Mouse (Mus musculus): Measurements from ENCODE around the gene Ghdc. TPM values are rescaled to one million over a fixed set of nuclear protein-coding genes. Genes with fewer than 3 reads are reported as not detected.
A peak's percentile ranks its signal among the peaks of the same experiment; 100 is the strongest.

Gene Ghdc
- polyA plus RNA-seq, 1 experiment from 2014 or later, result 1.4 TPM

- Histone ChIP-seq H3K27me3 (no peaks in the 10 kb centered on the region), H3K9ac (peak overlapping the region; percentile 26; the same call in 1 of the 2 replicates), H3K4me1 (replicated peaks) (peaks cover 89% of the 10 kb centered on the region), H3K9me3 (replicated peaks) (no peaks in the 10 kb centered on the region), H3K4me3 (replicated peaks) (no peak overlapping the region), H3K27ac (no peak overlapping the region), H3K36me3 (peaks cover 74% of the 10 kb centered on the region), H3K4me2 (no peak overlapping the region)
- 37% methylated on average over 4 of the region's 4 CpGs for WGBS (ENCODE audit: insufficient replicate concordance)
- ATAC-seq (ENCODE audit: low read depth), result no peak
- DNase-seq, result no peak
These were observed 40.8 kb downstream of the Ghdc start for GRCm38 (mm10) chr11:100729976-100730375.

DNA sequence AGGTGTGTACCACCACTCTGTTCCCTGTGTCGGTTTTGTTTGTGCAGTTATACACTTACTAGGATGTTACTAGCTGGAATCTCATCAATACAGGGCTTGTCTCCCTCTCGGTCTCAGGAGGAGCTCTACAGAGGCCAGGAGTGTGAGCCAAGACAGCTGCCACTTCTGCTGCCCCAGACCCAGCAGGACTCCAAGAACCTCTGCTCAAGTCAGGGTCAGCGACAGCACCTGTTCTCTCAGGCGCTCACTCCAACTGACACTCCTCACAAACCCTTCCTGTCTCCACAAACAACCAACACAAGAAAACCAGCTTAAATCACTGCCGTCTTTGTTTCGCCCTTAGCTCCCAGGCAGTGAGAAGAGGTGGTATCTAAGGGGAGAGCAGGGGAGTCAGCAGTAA is 42.2 kb downstream of the Ghdc start:
- DNase-seq, result no peak
- H3K9me3 ChIP-seq (replicated peaks), result no peaks in the 10 kb centered on the region
- H3K36me3 ChIP-seq, result peaks cover 71% of the 10 kb centered on the region
- H3K4me2 ChIP-seq, result no peak overlapping the region
- WGBS (ENCODE audit: insufficient replicate concordance), result 83% methylated on average over 6 of the region's 6 CpGs
- H3K9ac ChIP-seq, result no peak overlapping the region
- no peak for ATAC-seq (ENCODE audit: low read depth)
- no peak overlapping the region for H3K4me3 ChIP-seq (replicated peaks)
- H3K4me1 ChIP-seq (replicated peaks), result peaks cover 88% of the 10 kb centered on the region
- no peaks in the 10 kb centered on the region for H3K27me3 ChIP-seq
- no peak overlapping the region for H3K27ac ChIP-seq

DNA sequence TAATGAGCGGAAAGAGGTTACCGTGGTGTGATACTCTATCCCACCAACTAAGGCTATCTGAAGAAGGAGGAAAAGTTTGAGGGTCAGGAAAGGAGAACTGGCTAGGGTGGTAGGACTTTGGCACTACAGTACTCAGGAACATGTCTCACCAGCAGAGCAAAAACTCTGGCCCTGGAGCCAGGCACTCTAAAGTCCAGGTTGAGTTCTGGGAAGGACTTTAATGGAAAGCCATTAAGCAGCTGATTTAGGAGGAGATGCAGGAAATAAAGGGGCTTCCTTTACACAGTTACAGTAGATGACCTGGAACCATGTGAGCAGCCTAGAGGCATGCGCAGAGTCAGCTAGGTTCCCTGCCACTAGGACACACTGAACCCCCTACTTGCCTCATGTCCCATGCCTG is 43.6 kb downstream of the Ghdc start:
- Histone ChIP-seq H3K27ac (no peak overlapping the region), H3K4me3 (replicated peaks) (no peak overlapping the region), H3K9ac (no peak overlapping the region), H3K9me3 (replicated peaks) (no peaks in the 10 kb centered on the region), H3K4me1 (replicated peaks) (peaks cover 88% of the 10 kb centered on the region), H3K27me3 (no peaks in the 10 kb centered on the region), H3K36me3 (peaks cover 60% of the 10 kb centered on the region), H3K4me2 (no peak overlapping the region)
- WGBS (ENCODE audit: insufficient replicate concordance), result 90% methylated on average over 3 of the region's 3 CpGs
- ATAC-seq (ENCODE audit: low read depth) (no peak), DNase-seq (no peak)

DNA sequence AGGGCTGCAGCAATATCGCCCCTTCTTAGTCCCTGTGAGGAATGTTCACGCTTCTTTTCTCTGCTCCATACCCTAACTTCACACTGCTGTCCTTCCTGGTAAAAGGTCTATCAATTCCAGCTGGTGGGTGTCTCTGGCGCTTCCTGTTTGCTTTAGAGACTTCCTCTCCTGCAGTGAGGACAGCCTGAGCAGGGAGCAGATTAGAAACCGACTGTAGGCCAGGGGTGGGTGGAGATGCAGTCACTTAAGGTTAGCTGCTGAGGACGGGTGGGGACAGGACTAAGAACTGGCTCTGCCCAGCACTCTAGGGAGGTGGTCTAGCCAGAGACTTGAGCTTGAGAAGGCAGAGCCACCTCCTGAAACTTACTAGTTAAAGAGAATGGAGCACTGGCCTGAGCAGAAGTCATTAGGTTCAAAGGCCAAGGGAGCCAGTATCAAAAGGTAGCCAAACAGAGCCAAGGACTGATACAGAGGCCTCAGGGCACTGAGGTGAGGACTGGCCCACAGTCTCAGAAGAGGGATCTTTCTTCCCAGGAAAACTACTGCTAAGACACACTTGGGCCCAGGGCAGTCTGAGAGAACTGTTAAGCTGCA is 45.7 kb downstream of the Ghdc start:
- H3K4me2 ChIP-seq, result peak overlapping the region; percentile 18; the same call in 1 of the 2 replicates
- peaks cover 89% of the 10 kb centered on the region for H3K4me1 ChIP-seq (replicated peaks)
- peak; percentile 43 for ATAC-seq (ENCODE audit: low read depth)
- H3K27me3 ChIP-seq, result no peaks in the 10 kb centered on the region
- DNase-seq, result no peak
- H3K9ac ChIP-seq, result peak overlapping the region; percentile 31; the same call in 1 of the 2 replicates
- 18% methylated on average over 5 of the region's 5 CpGs for WGBS (ENCODE audit: insufficient replicate concordance)
- H3K9me3 ChIP-seq (replicated peaks), result no peaks in the 10 kb centered on the region
- H3K4me3 ChIP-seq (replicated peaks), result no peak overlapping the region
- peaks cover 46% of the 10 kb centered on the region for H3K36me3 ChIP-seq
- peak overlapping the region; percentile 71 for H3K27ac ChIP-seq

DNA sequence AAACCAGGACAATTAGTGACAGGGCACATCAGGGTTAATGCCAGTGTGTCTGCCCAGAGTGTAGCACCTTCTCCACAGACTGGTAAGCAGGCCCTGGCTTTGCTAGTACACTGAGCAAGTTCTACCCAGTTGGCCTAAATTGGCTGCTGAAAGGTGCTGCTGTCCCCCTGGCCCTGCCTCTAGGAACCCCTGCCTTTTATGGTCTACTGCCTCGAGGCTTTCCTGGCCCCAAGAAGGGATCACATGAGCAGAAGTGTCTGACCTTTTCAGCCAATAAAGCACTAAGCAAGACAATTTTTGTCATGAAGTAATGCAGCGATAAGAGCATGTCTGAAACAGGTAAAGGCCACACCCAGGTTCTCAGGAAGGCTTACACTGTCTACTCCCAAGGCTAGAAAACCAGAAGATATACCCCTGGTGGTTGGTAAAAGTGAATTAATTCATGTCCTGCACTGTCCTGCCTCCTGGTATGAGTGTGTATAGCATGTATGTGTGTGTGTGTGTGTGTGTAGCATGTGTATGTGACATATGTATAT is 48.2 kb downstream of the Ghdc start:
- Histone ChIP-seq H3K9ac (peak overlapping the region; percentile 51; the same call in 1 of the 2 replicates), H3K27me3 (no peaks in the 10 kb centered on the region), H3K4me1 (replicated peaks) (peaks cover 71% of the 10 kb centered on the region), H3K36me3 (peaks cover 46% of the 10 kb centered on the region), H3K4me3 (replicated peaks) (no peak overlapping the region), H3K9me3 (replicated peaks) (no peaks in the 10 kb centered on the region), H3K27ac (peak overlapping the region; percentile 80), H3K4me2 (peak overlapping the region; percentile 25)
- WGBS (ENCODE audit: insufficient replicate concordance), result 33% methylated on average over 2 of the region's 2 CpGs
- ATAC-seq (ENCODE audit: low read depth) (0 out of 2 replicates have a peak, but pooled peaks have one; percentile 6), DNase-seq (no peak)

DNA sequence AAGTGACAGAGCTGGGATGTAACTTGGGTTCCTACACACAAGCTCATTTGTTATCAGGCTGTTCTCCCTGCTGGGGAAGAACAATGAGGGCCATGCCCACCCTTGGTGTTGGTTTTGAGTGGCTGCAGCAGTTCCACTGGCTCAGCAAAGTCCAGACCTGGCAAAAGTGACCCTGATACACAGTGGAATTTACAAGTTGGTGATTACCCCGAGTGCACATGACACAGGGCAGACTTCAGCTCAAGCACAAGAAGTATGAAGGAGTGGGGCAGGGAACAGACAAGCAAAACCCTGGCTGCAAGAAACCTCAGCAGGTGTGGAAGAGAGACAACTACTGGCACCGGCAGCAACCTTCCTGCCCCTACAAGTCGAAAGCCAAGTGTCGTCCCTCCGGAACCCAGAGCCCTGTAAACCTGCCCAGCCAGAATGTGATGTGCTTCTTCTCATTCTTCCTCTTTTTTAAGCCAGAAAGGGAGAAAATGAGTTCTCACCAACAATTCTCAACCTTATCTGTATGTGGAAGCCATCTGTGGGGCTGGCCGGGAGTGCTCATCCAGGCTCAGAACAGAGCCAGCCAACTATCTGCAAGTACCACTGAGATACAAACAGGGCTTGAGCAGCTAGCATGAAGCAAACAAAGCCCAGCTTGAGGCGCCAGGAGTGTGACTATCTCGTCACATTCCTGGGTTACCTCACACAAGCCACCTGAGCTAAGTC is 48.8 kb downstream of the Ghdc start:
- WGBS (ENCODE audit: insufficient replicate concordance), result 14% methylated on average over 8 of the region's 8 CpGs
- no peak for DNase-seq
- Histone ChIP-seq H3K9ac (peak overlapping the region; percentile 51; the same call in 1 of the 2 replicates), H3K9me3 (replicated peaks) (no peaks in the 10 kb centered on the region), H3K27me3 (no peaks in the 10 kb centered on the region), H3K4me3 (replicated peaks) (no peak overlapping the region), H3K36me3 (peaks cover 46% of the 10 kb centered on the region), H3K27ac (peak overlapping the region; percentile 80), H3K4me2 (peak overlapping the region; percentile 25), H3K4me1 (replicated peaks) (peaks cover 66% of the 10 kb centered on the region)
- ATAC-seq (ENCODE audit: low read depth), result peak; percentile 72

GRCm38 (mm10) chr11:100721254-100721653 is 49.5 kb downstream of the Ghdc start:
- no peak overlapping the region for H3K4me2 ChIP-seq
- H3K4me3 ChIP-seq (replicated peaks), result no peak overlapping the region
- H3K27ac ChIP-seq, result peak overlapping the region; percentile 80
- DNase-seq (no peak), ATAC-seq (ENCODE audit: low read depth) (no peak)
- H3K27me3 ChIP-seq, result no peaks in the 10 kb centered on the region
- H3K4me1 ChIP-seq (replicated peaks), result peaks cover 66% of the 10 kb centered on the region
- no peaks in the 10 kb centered on the region for H3K9me3 ChIP-seq (replicated peaks)
- H3K36me3 ChIP-seq, result peaks cover 53% of the 10 kb centered on the region
- 0 out of 2 replicates have a peak overlapping the region, but pooled peaks have one; percentile 10 for H3K9ac ChIP-seq
- 22% methylated on average over 4 of the region's 4 CpGs for WGBS (ENCODE audit: insufficient replicate concordance)

DNA sequence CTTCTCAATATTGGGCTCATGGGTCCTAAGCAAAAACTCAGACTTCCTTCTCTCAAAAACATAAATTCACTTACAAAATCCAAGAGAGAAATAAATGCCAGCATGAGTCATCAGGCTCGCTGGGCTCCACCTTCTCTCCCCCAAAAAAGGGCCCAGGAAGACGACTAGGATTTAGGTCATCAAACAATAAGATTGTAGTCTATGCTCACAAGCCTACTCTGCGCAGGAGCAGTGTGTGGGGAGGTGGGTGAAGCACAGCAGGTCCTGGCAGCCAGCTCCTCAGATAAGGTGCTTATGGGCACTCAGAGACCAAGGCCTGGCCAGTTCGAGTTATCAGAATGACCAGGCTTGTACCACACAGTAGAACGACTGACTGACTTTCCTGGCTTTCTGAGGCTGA is 50.4 kb downstream of the Ghdc start:
- Histone ChIP-seq H3K27me3 (no peaks in the 10 kb centered on the region), H3K4me2 (no peak overlapping the region), H3K36me3 (peaks cover 62% of the 10 kb centered on the region), H3K4me1 (replicated peaks) (peaks cover 59% of the 10 kb centered on the region), H3K27ac (peak overlapping the region; percentile 80), H3K9me3 (replicated peaks) (no peaks in the 10 kb centered on the region), H3K9ac (no peak overlapping the region), H3K4me3 (replicated peaks) (no peak overlapping the region)
- no peak for ATAC-seq (ENCODE audit: low read depth)
- WGBS (ENCODE audit: insufficient replicate concordance), result 32% methylated on average over 5 of the region's 5 CpGs
- DNase-seq, result no peak

- 84% methylated on average over 11 of the region's 11 CpGs for WGBS (ENCODE audit: insufficient replicate concordance)
These were observed 50.9 kb downstream of the Ghdc start for GRCm38 (mm10) chr11:100719893-100720292.

DNA sequence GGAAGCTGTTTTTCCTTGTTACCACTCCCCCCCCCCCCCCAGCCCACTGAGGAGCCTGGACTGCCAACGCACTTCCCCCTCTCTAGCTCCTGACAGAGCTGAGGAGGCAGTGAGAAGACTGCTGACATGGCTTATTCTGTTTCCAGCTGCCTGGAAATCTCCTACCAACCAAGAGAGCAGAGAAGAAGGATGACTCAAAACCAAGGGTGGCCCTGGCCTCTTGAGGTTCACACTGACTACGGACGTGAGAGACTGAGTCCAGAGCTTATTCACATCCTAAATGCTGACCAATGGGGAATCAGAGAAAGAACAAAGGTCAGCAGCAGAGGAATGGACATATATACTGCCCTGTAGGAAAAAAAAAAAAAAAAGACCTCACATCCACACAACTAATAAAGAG is 51.4 kb downstream of the Ghdc start:
- H3K4me2 ChIP-seq, result no peak overlapping the region
- DNase-seq (no peak), ATAC-seq (ENCODE audit: low read depth) (no peak)
- H3K4me3 ChIP-seq (replicated peaks), result no peak overlapping the region
- H3K9me3 ChIP-seq (replicated peaks), result no peaks in the 10 kb centered on the region
- peaks cover 59% of the 10 kb centered on the region for H3K4me1 ChIP-seq (replicated peaks)
- H3K27ac ChIP-seq, result no peak overlapping the region; the same call in 1 of the 2 replicates
- no peaks in the 10 kb centered on the region for H3K27me3 ChIP-seq
- 76% methylated on average over 3 of the region's 3 CpGs for WGBS (ENCODE audit: insufficient replicate concordance)
- no peak overlapping the region for H3K9ac ChIP-seq
- peaks cover 61% of the 10 kb centered on the region for H3K36me3 ChIP-seq

More at GRCm38 (mm10) chr11:100719893-100720292, 50.9 kb downstream of the Ghdc start:
- peaks cover 63% of the 10 kb centered on the region for H3K36me3 ChIP-seq
- H3K4me1 ChIP-seq (replicated peaks), result peaks cover 59% of the 10 kb centered on the region
- 0 out of 2 replicates have a peak overlapping the region, but pooled peaks have one; percentile 80 for H3K27ac ChIP-seq
- no peak overlapping the region for H3K4me3 ChIP-seq (replicated peaks)
- DNase-seq (no peak), ATAC-seq (ENCODE audit: low read depth) (no peak)
- no peak overlapping the region for H3K4me2 ChIP-seq
- no peaks in the 10 kb centered on the region for H3K9me3 ChIP-seq (replicated peaks)
- no peak overlapping the region for H3K9ac ChIP-seq
- H3K27me3 ChIP-seq, result no peaks in the 10 kb centered on the region

DNA sequence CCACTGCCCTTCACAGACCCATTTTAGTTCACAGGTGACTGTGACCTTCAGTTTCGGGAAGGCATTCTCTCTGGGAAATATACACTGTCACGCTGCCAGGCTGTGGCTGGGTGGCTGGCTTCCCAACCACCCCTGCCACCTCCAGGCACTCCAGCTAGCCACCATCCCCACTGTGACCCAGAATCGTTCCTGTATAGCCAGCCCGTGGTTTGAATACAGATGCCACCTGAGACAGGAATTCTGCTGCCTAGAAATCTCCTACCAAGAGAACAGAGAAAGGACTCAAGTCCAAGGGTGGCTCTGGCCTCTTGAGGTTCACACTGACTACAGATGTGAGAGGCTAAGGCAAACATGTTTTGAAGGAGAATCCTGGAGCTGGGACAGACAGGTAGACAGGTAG is 51.9 kb downstream of the Ghdc start:
- H3K27me3 ChIP-seq, result no peaks in the 10 kb centered on the region
- ATAC-seq (ENCODE audit: low read depth) (no peak), DNase-seq (no peak)
- H3K9me3 ChIP-seq (replicated peaks), result no peaks in the 10 kb centered on the region
- peaks cover 60% of the 10 kb centered on the region for H3K4me1 ChIP-seq (replicated peaks)
- 85% methylated on average over 4 of the region's 4 CpGs for WGBS (ENCODE audit: insufficient replicate concordance)
- H3K4me3 ChIP-seq (replicated peaks), result no peak overlapping the region
- H3K4me2 ChIP-seq, result no peak overlapping the region
- no peak overlapping the region for H3K27ac ChIP-seq
- no peak overlapping the region for H3K9ac ChIP-seq
- H3K36me3 ChIP-seq, result peaks cover 61% of the 10 kb centered on the region
